Mouse (Mus musculus) stomach, embryonic 14.5 days (tissue): ENCODE results near the gene Ncapg. TPM values are rescaled to one million over a fixed set of nuclear protein-coding genes. Genes with fewer than 3 reads are reported as not detected.

Source experiments
- ATAC-seq: fragments of 200-750 bp; cut with Nextera tagmentation; 2 replicates; pipeline ENCODE4 v1.8.0; 2017; ENCODE audit warnings: low read depth, moderate TSS enrichment; ENCODE audit not compliant: insufficient number of reproducible peaks, insufficient read depth, low FRiP score
- H3K27ac ChIP-seq: fragments of 300-500 bp; sonication (generic); 2 replicates; pipeline ENCODE4 v1.5.1; 2014; ENCODE audit warnings: mild to moderate bottlenecking, low read length, moderate library complexity, mixed read lengths
- H3K27me3 ChIP-seq: fragments of 300-500 bp; sonication (generic); 2 replicates; pipeline ENCODE4 v1.6.1; 2014; ENCODE audit warnings: low read length, control low read depth, mixed read lengths; ENCODE audit not compliant: control insufficient read depth, insufficient read depth
- H3K36me3 ChIP-seq: fragments of 300-500 bp; sonication (generic); 2 replicates; pipeline ENCODE4 v1.6.1; 2014; ENCODE audit warnings: mild to moderate bottlenecking, control low read depth, low read length, moderate library complexity, mixed read lengths; ENCODE audit not compliant: control insufficient read depth, insufficient read depth
- H3K4me1 ChIP-seq: fragments of 300-500 bp; sonication (generic); 2 replicates; pipeline ENCODE4 v1.6.1; 2014; ENCODE audit warnings: low read length, control low read depth, mixed read lengths; ENCODE audit not compliant: control insufficient read depth, insufficient read depth
- H3K4me2 ChIP-seq: fragments of 300-500 bp; sonication (generic); replicated peaks from 2 replicates; pipeline ENCODE4 v1.6.1; 2014; ENCODE audit warnings: low read depth, low read length, control low read depth
- H3K4me3 ChIP-seq: fragments of 300-500 bp; sonication (generic); 2 replicates; pipeline ENCODE4 v1.5.1; 2014; ENCODE audit warnings: low read depth, low read length, control low read depth
- H3K9ac ChIP-seq: fragments of 300-500 bp; sonication (generic); replicated peaks from 2 replicates; pipeline ENCODE4 v1.6.1; 2014; ENCODE audit warnings: low read depth, mild to moderate bottlenecking, control low read depth, low read length, moderate library complexity, mixed read lengths
- H3K9me3 ChIP-seq: fragments of 300-500 bp; sonication (generic); 2 replicates; pipeline ENCODE4 v1.6.1; 2016; ENCODE audit warnings: low read depth, low read length, control low read depth; ENCODE audit not compliant: control insufficient read depth
- WGBS: fragments of 180-500 bp; shearing (Covaris S2); extraction: QIAGEN DNeasy Blood & Tissue Kit; methylation state at CpG from one replicate; pipeline ENCODE4 v1.1.7; 2014; 5-methylcytosine and 5-hydroxymethylcytosine counted together
- polyA plus RNA-seq: library from polyadenylated mRNA; unstranded; fragments of >200 nt; fragmentation: Nextera tagmentation; extraction: Ambion mirVana; gene quantifications from 2 replicates; pipeline ENCODE4 v1.2.1, GENCODE M21; 2014

Ncapg gene
- polyA plus RNA-seq, 1 experiment from 2014 or later, result 55.6 TPM

- H3K9me3 ChIP-seq, result no peaks in the 10 kb centered on the region
- H3K36me3 ChIP-seq, result peaks cover 31% of the 10 kb centered on the region
- no peak overlapping the region for H3K4me2 ChIP-seq
- ATAC-seq, result no peak
- no peak overlapping the region for H3K4me3 ChIP-seq
- no peaks in the 10 kb centered on the region for H3K27me3 ChIP-seq
- H3K4me1 ChIP-seq, result no peaks in the 10 kb centered on the region
- no peak overlapping the region for H3K9ac ChIP-seq
- no peak overlapping the region for H3K27ac ChIP-seq
These were observed 10.2 kb downstream of the Ncapg start for GRCm38 (mm10) chr5:45679955-45680354.

GRCm38 (mm10) chr5:45683388-45683787, 13.7 kb downstream of the Ncapg start:
- 89% methylated on average over 1 of the region's 1 CpGs for WGBS
- ATAC-seq, result no peak
- Histone ChIP-seq H3K4me3 (no peak overlapping the region), H3K27me3 (no peaks in the 10 kb centered on the region), H3K9me3 (no peaks in the 10 kb centered on the region), H3K36me3 (peaks cover 11% of the 10 kb centered on the region; the same call in 1 of the 2 replicates), H3K27ac (no peak overlapping the region), H3K9ac (no peak overlapping the region), H3K4me1 (no peaks in the 10 kb centered on the region), H3K4me2 (no peak overlapping the region)

GRCm38 (mm10) chr5:45685243-45685642, 15.5 kb downstream of the Ncapg start:
- Histone ChIP-seq H3K4me1 (no peaks in the 10 kb centered on the region), H3K27ac (no peak overlapping the region), H3K36me3 (peaks cover 20% of the 10 kb centered on the region; the same call in 1 of the 2 replicates), H3K9me3 (no peaks in the 10 kb centered on the region), H3K4me2 (no peak overlapping the region), H3K4me3 (no peak overlapping the region), H3K9ac (no peak overlapping the region), H3K27me3 (no peaks in the 10 kb centered on the region)
- WGBS, result 96% methylated on average over 2 of the region's 2 CpGs
- no peak for ATAC-seq

GRCm38 (mm10) chr5:45686223-45686622, 16.5 kb downstream of the Ncapg start:
- Histone ChIP-seq H3K9ac (no peak overlapping the region), H3K9me3 (no peaks in the 10 kb centered on the region), H3K4me3 (no peak overlapping the region), H3K27ac (no peak overlapping the region), H3K4me2 (no peak overlapping the region), H3K4me1 (no peaks in the 10 kb centered on the region), H3K36me3 (peaks cover 16% of the 10 kb centered on the region; the same call in 1 of the 2 replicates), H3K27me3 (no peaks in the 10 kb centered on the region)
- no peak for ATAC-seq
- WGBS, result 96% methylated on average over 3 of the region's 3 CpGs

- 83% methylated on average over 4 of the region's 4 CpGs for WGBS
- Histone ChIP-seq H3K4me2 (no peak overlapping the region), H3K9me3 (no peaks in the 10 kb centered on the region), H3K27ac (no peak overlapping the region), H3K4me3 (no peak overlapping the region), H3K9ac (no peak overlapping the region), H3K36me3 (peaks cover 11% of the 10 kb centered on the region; the same call in 1 of the 2 replicates), H3K27me3 (no peaks in the 10 kb centered on the region), H3K4me1 (no peaks in the 10 kb centered on the region)
- no peak for ATAC-seq
These were observed 19.4 kb downstream of the Ncapg start for GRCm38 (mm10) chr5:45689152-45689551.

GRCm38 (mm10) chr5:45690802-45691201, 21.1 kb downstream of the Ncapg start:
- WGBS, result 73% methylated on average over 2 of the region's 2 CpGs
- no peak overlapping the region for H3K9ac ChIP-seq
- H3K4me2 ChIP-seq, result no peak overlapping the region
- no peak for ATAC-seq
- H3K4me3 ChIP-seq, result no peak overlapping the region
- no peaks in the 10 kb centered on the region for H3K4me1 ChIP-seq
- H3K27me3 ChIP-seq, result no peaks in the 10 kb centered on the region
- H3K27ac ChIP-seq, result no peak overlapping the region
- no peaks in the 10 kb centered on the region for H3K9me3 ChIP-seq
- H3K36me3 ChIP-seq, result peaks cover 11% of the 10 kb centered on the region; the same call in 1 of the 2 replicates

- no peak overlapping the region for H3K4me2 ChIP-seq
- 89% methylated on average over 6 of the region's 6 CpGs for WGBS
- no peak for ATAC-seq
- H3K36me3 ChIP-seq, result peaks cover 15% of the 10 kb centered on the region
- H3K9ac ChIP-seq, result no peak overlapping the region
- H3K4me3 ChIP-seq, result no peak overlapping the region
- no peaks in the 10 kb centered on the region for H3K27me3 ChIP-seq
- H3K27ac ChIP-seq, result no peak overlapping the region
- no peaks in the 10 kb centered on the region for H3K9me3 ChIP-seq
- H3K4me1 ChIP-seq, result no peaks in the 10 kb centered on the region
These were observed 22.0 kb downstream of the Ncapg start for GRCm38 (mm10) chr5:45691678-45692077.

- no peak for ATAC-seq
- H3K9me3 ChIP-seq, result no peaks in the 10 kb centered on the region
- H3K36me3 ChIP-seq, result peaks cover 4% of the 10 kb centered on the region; the same call in 1 of the 2 replicates
- 96% methylated on average over 2 of the region's 2 CpGs for WGBS
- H3K27me3 ChIP-seq, result no peaks in the 10 kb centered on the region
- no peak overlapping the region for H3K27ac ChIP-seq
- H3K4me1 ChIP-seq, result no peaks in the 10 kb centered on the region
- H3K4me2 ChIP-seq, result no peak overlapping the region
- no peak overlapping the region for H3K9ac ChIP-seq
- no peak overlapping the region for H3K4me3 ChIP-seq
These were observed 37.1 kb downstream of the Ncapg start for GRCm38 (mm10) chr5:45706811-45707210.

- Histone ChIP-seq H3K27me3 (no peaks in the 10 kb centered on the region), H3K4me1 (no peaks in the 10 kb centered on the region), H3K9me3 (no peaks in the 10 kb centered on the region), H3K27ac (no peak overlapping the region), H3K36me3 (peaks cover 4% of the 10 kb centered on the region; the same call in 1 of the 2 replicates), H3K9ac (no peak overlapping the region), H3K4me3 (no peak overlapping the region), H3K4me2 (no peak overlapping the region)
- WGBS, result 95% methylated on average over 2 of the region's 2 CpGs
- no peak for ATAC-seq
These were observed 39.9 kb downstream of the Ncapg start for GRCm38 (mm10) chr5:45709653-45710052.
